Mouse (Mus musculus): ENCODE measurements around the gene Rimklb. TPM values are rescaled to one million over a fixed set of nuclear protein-coding genes. Genes with fewer than 3 reads are reported as not detected.

The Rimklb gene
- total and polyA plus RNA-seq, 2 experiments, result not detected

GRCm38 (mm10) chr6:122440632-122441226 lies 57.8 kb downstream of the Rimklb start:
- H3K4me1 ChIP-seq (ENCODE audit: control insufficient read depth, insufficient read depth, low read length), result no peaks in the 10 kb centered on the region
- no peak overlapping the region for H3K9ac ChIP-seq (ENCODE audit: low read depth, low read length)
- H3K27ac ChIP-seq (replicated peaks; ENCODE audit: insufficient read depth, low read depth, low read length), result no peak overlapping the region
- no peaks in the 10 kb centered on the region for H3K36me3 ChIP-seq (ENCODE audit: control insufficient read depth, insufficient read depth, low read length)
- H3K79me2 ChIP-seq (ENCODE audit: control insufficient read depth, insufficient read depth, low read length), result no peaks in the 10 kb centered on the region
- DNase-seq (ENCODE audit: extremely low read depth, low read depth, low spot score), result no peak
- 90% methylated on average over 4 of the region's 4 CpGs for WGBS
- H3K4me3 ChIP-seq (ENCODE audit: insufficient read depth, low read depth, low read length), result no peak overlapping the region
- no peak for TF ChIP-seq CTCF (IDR thresholded peaks at IDR 0.05; ENCODE audit: low read depth, low read length)
- TF ChIP-seq POLR2A (IDR thresholded peaks at IDR 0.05; ENCODE audit: extremely low read depth, insufficient read depth, low read length), result no peak
- 0 out of 2 replicates have a peak, but pooled peaks cover 3% of the 10 kb centered on the region for H3K27me3 ChIP-seq (ENCODE audit: control insufficient read depth, insufficient read depth, low read length)

- no peak overlapping the region for H3K9ac ChIP-seq (ENCODE audit: low read depth, low read length)
- no peaks in the 10 kb centered on the region for H3K4me1 ChIP-seq (ENCODE audit: control insufficient read depth, insufficient read depth, low read length)
Measured at GRCm38 (mm10) chr6:122439249-122439648, 59.3 kb downstream of the Rimklb start.

GRCm38 (mm10) chr6:122435270-122435669 lies 63.3 kb downstream of the Rimklb start:
- no peaks in the 10 kb centered on the region for H3K79me2 ChIP-seq (ENCODE audit: control insufficient read depth, insufficient read depth, low read length)
- H3K4me1 ChIP-seq (ENCODE audit: control insufficient read depth, insufficient read depth, low read length), result no peaks in the 10 kb centered on the region
- no peak overlapping the region for H3K27ac ChIP-seq (replicated peaks; ENCODE audit: insufficient read depth, low read depth, low read length)
- H3K4me3 ChIP-seq (ENCODE audit: insufficient read depth, low read depth, low read length), result no peak overlapping the region
- DNase-seq (ENCODE audit: extremely low read depth, low read depth, low spot score), result no peak
- no peaks in the 10 kb centered on the region for H3K27me3 ChIP-seq (ENCODE audit: control insufficient read depth, insufficient read depth, low read length)
- no peaks in the 10 kb centered on the region for H3K36me3 ChIP-seq (ENCODE audit: control insufficient read depth, insufficient read depth, low read length)
- no peak overlapping the region for H3K9ac ChIP-seq (ENCODE audit: low read depth, low read length)
- TF ChIP-seq POLR2A (IDR thresholded peaks at IDR 0.05; ENCODE audit: extremely low read depth, insufficient read depth, low read length) (no peak), CTCF (IDR thresholded peaks at IDR 0.05; ENCODE audit: low read depth, low read length) (no peak)
- 90% methylated on average over 2 of the region's 2 CpGs for WGBS

More at GRCm38 (mm10) chr6:122439249-122439648, 59.3 kb downstream of the Rimklb start:
- no peak for DNase-seq (ENCODE audit: extremely low read depth, low read depth, low spot score)
- Histone ChIP-seq H3K27ac (replicated peaks; ENCODE audit: insufficient read depth, low read depth, low read length) (no peak overlapping the region), H3K79me2 (ENCODE audit: control insufficient read depth, insufficient read depth, low read length) (no peaks in the 10 kb centered on the region), H3K4me3 (ENCODE audit: insufficient read depth, low read depth, low read length) (no peak overlapping the region), H3K27me3 (ENCODE audit: control insufficient read depth, insufficient read depth, low read length) (no peaks in the 10 kb centered on the region), H3K36me3 (ENCODE audit: control insufficient read depth, insufficient read depth, low read length) (no peaks in the 10 kb centered on the region)
- 82% methylated on average over 4 of the region's 4 CpGs for WGBS
- TF ChIP-seq CTCF (IDR thresholded peaks at IDR 0.05; ENCODE audit: low read depth, low read length) (no peak), POLR2A (IDR thresholded peaks at IDR 0.05; ENCODE audit: extremely low read depth, insufficient read depth, low read length) (no peak)

- Histone ChIP-seq H3K36me3 (ENCODE audit: control insufficient read depth, insufficient read depth, low read length) (no peaks in the 10 kb centered on the region), H3K4me3 (ENCODE audit: insufficient read depth, low read depth, low read length) (no peak overlapping the region), H3K4me1 (ENCODE audit: control insufficient read depth, insufficient read depth, low read length) (no peaks in the 10 kb centered on the region), H3K9ac (ENCODE audit: low read depth, low read length) (no peak overlapping the region), H3K27ac (replicated peaks; ENCODE audit: insufficient read depth, low read depth, low read length) (no peak overlapping the region), H3K79me2 (ENCODE audit: control insufficient read depth, insufficient read depth, low read length) (no peaks in the 10 kb centered on the region), H3K27me3 (ENCODE audit: control insufficient read depth, insufficient read depth, low read length) (no peaks in the 10 kb centered on the region)
- peak; percentile 59 for DNase-seq (ENCODE audit: extremely low read depth, low read depth, low spot score)
- no peak for TF ChIP-seq POLR2A (IDR thresholded peaks at IDR 0.05; ENCODE audit: extremely low read depth, insufficient read depth, low read length)
- no peak for TF ChIP-seq CTCF (IDR thresholded peaks at IDR 0.05; ENCODE audit: low read depth, low read length)
- WGBS, result 25% methylated on average over 7 of the region's 7 CpGs
Measured at GRCm38 (mm10) chr6:122427456-122427855, 71.1 kb downstream of the Rimklb start.

GRCm38 (mm10) chr6:122417015-122417414 lies 81.5 kb downstream of the Rimklb start:
- no peak overlapping the region for H3K4me3 ChIP-seq (ENCODE audit: insufficient read depth, low read depth, low read length)
- TF ChIP-seq POLR2A (IDR thresholded peaks at IDR 0.05; ENCODE audit: extremely low read depth, insufficient read depth, low read length), result no peak
- no peak for TF ChIP-seq CTCF (IDR thresholded peaks at IDR 0.05; ENCODE audit: low read depth, low read length)
- 83% methylated on average over 7 of the region's 7 CpGs for WGBS
- H3K4me1 ChIP-seq (ENCODE audit: control insufficient read depth, insufficient read depth, low read length), result no peaks in the 10 kb centered on the region
- DNase-seq (ENCODE audit: extremely low read depth, low read depth, low spot score), result no peak
- H3K27me3 ChIP-seq (ENCODE audit: control insufficient read depth, insufficient read depth, low read length), result no peaks in the 10 kb centered on the region
- no peak overlapping the region for H3K9ac ChIP-seq (ENCODE audit: low read depth, low read length)
- H3K79me2 ChIP-seq (ENCODE audit: control insufficient read depth, insufficient read depth, low read length), result no peaks in the 10 kb centered on the region
- H3K27ac ChIP-seq (replicated peaks; ENCODE audit: insufficient read depth, low read depth, low read length), result no peak overlapping the region
- no peaks in the 10 kb centered on the region for H3K36me3 ChIP-seq (ENCODE audit: control insufficient read depth, insufficient read depth, low read length)

- Histone ChIP-seq H3K27ac (replicated peaks; ENCODE audit: insufficient read depth, low read depth, low read length) (no peak overlapping the region), H3K4me3 (ENCODE audit: insufficient read depth, low read depth, low read length) (no peak overlapping the region), H3K4me1 (ENCODE audit: control insufficient read depth, insufficient read depth, low read length) (no peaks in the 10 kb centered on the region), H3K36me3 (ENCODE audit: control insufficient read depth, insufficient read depth, low read length) (no peaks in the 10 kb centered on the region), H3K79me2 (ENCODE audit: control insufficient read depth, insufficient read depth, low read length) (no peaks in the 10 kb centered on the region), H3K9ac (ENCODE audit: low read depth, low read length) (no peak overlapping the region), H3K27me3 (ENCODE audit: control insufficient read depth, insufficient read depth, low read length) (no peaks in the 10 kb centered on the region)
- 67% methylated on average over 4 of the region's 4 CpGs for WGBS
- no peak for DNase-seq (ENCODE audit: extremely low read depth, low read depth, low spot score)
- TF ChIP-seq POLR2A (IDR thresholded peaks at IDR 0.05; ENCODE audit: extremely low read depth, insufficient read depth, low read length) (no peak), CTCF (IDR thresholded peaks at IDR 0.05; ENCODE audit: low read depth, low read length) (no peak)
Measured at GRCm38 (mm10) chr6:122416347-122416746, 82.2 kb downstream of the Rimklb start.

All from liver, adult 2 months (tissue).